ENCODE assay signal across 7 mouse cellular contexts in genomic region chr12:4843741-4844140, GRCm38 (mm10). TPM values are rescaled to one million over a fixed set of nuclear protein-coding genes. Genes with fewer than 3 reads are reported as not detected.
A peak's percentile ranks its signal among the peaks of the same experiment; 100 is the strongest.
DNase-seq lines count a peak whose midpoint lies in the region; ATAC-seq and TF ChIP-seq lines count a peak whose summit lies in the region.

No protein-coding gene starts in this region.

- no peak for TF ChIP-seq RAD21 in CH12.LX (IDR thresholded peaks at IDR 0.05; ENCODE audit: low read depth, low read length)

- H3K27me3 ChIP-seq in CH12.LX (replicated peaks): peaks cover 23% of the 10 kb centered on the region
- H3K27me3 ChIP-seq in embryonic facial prominence, embryonic 13.5 days: peaks cover 6% of the 10 kb centered on the region
- H3K27me3 ChIP-seq in hindbrain, embryonic 10.5 days (ENCODE audit: insufficient read depth, poor library complexity, severe bottlenecking): peaks cover 32% of the 10 kb centered on the region
- H3K27me3 ChIP-seq in midbrain, embryonic 15.5 days (replicated peaks): 0 out of 2 replicates have a peak, but pooled peaks cover 3% of the 10 kb centered on the region

- no peak for TF ChIP-seq POLR2A in CH12.LX (IDR thresholded peaks at IDR 0.05; ENCODE audit: low read depth, low read length)

- peak; percentile 49 for DNase-seq in CH12.LX (ENCODE audit: extremely low read depth)
- peak; percentile 43 for DNase-seq in R1 (ENCODE audit: low read depth, low spot score)
- peak; percentile 53 for DNase-seq in hindbrain, embryonic 10.5 days (ENCODE audit: low spot score)
- DNase-seq in liver: peak; percentile 69
- peak; percentile 58 for DNase-seq in thymus, postnatal 0 days (ENCODE audit: low spot score)

- in situ Hi-C loops in CH12.LX (cut with MboI; ENCODE audit: low pct_ligation_motif_present, low pct_unique_long_range_greater_than_20kb, low sequenced_read_pairs): loop anchor here (25.0 kb wide), 1 partner anchor 606 kb away; the partner anchor contains the start of genes Cenpo and Ptrhd1

- no peak overlapping the region for H3K27ac ChIP-seq in CH12.LX (ENCODE audit: insufficient read depth, low read depth)
- peak overlapping the region; percentile 57; the same call in 1 of the 2 replicates for H3K27ac ChIP-seq in embryonic facial prominence, embryonic 13.5 days
- H3K27ac ChIP-seq in hindbrain, embryonic 10.5 days: peak overlapping the region; percentile 84
- 0 out of 2 replicates have a peak overlapping the region, but pooled peaks have one; percentile 1 for H3K27ac ChIP-seq in midbrain, embryonic 15.5 days

- no peaks in the 10 kb centered on the region for H3K9me3 ChIP-seq in CH12.LX (replicated peaks; ENCODE audit: low read length)
- H3K9me3 ChIP-seq in embryonic facial prominence, embryonic 13.5 days: no peaks in the 10 kb centered on the region
- no peaks in the 10 kb centered on the region for H3K9me3 ChIP-seq in hindbrain, embryonic 10.5 days
- no peaks in the 10 kb centered on the region for H3K9me3 ChIP-seq in midbrain, embryonic 15.5 days

- TF ChIP-seq EP300 in CH12.LX (IDR thresholded peaks at IDR 0.05; ENCODE audit: low read length): no peak

- WGBS in embryonic facial prominence, embryonic 13.5 days: under 1% methylated on average over 12 of the region's 12 CpGs
- under 1% methylated on average over 12 of the region's 12 CpGs for WGBS in hindbrain, embryonic 10.5 days
- WGBS in midbrain, embryonic 15.5 days: 1% methylated on average over 12 of the region's 12 CpGs

- dilution Hi-C loops in CH12.LX (cut with MboI; ENCODE audit: extremely low pct_ligation_motif_present, extremely low pct_unique_long_range_greater_than_20kb, low sequenced_read_pairs): no loop called here

- peak overlapping the region; percentile 59 for H3K9ac ChIP-seq in CH12.LX (ENCODE audit: insufficient read depth, low read depth)
- peak overlapping the region; percentile 75 for H3K9ac ChIP-seq in embryonic facial prominence, embryonic 13.5 days
- H3K9ac ChIP-seq in midbrain, embryonic 15.5 days: peak overlapping the region; percentile 57

- peak overlapping the region; percentile 82 for H3K4me2 ChIP-seq in CH12.LX (ENCODE audit: insufficient read depth, low read depth, poor library complexity, severe bottlenecking)
- H3K4me2 ChIP-seq in embryonic facial prominence, embryonic 13.5 days: peak overlapping the region; percentile 65
- peak overlapping the region; percentile 62 for H3K4me2 ChIP-seq in midbrain, embryonic 15.5 days

- peaks cover 3 to 5% of the 10 kb centered on the region in 2 experiments; a peak in 2 of 4 replicates for H3K4me1 ChIP-seq in CH12.LX (ENCODE audit: control insufficient read depth in 1 of 2, insufficient read depth in 2 of 2)
- H3K4me1 ChIP-seq in embryonic facial prominence, embryonic 13.5 days: peaks cover 24% of the 10 kb centered on the region
- peaks cover 25% of the 10 kb centered on the region for H3K4me1 ChIP-seq in hindbrain, embryonic 10.5 days (replicated peaks)
- peaks cover 22% of the 10 kb centered on the region for H3K4me1 ChIP-seq in midbrain, embryonic 15.5 days

- peaks cover 33% of the 10 kb centered on the region for H3K79me2 ChIP-seq in CH12.LX (replicated peaks; ENCODE audit: control insufficient read depth, extremely low read depth, insufficient read depth, poor library complexity, severe bottlenecking)

- peak overlapping the region; percentile 67 to 78 (median 77) for H3K4me3 ChIP-seq in CH12.LX (replicated peaks in 1 of 3; ENCODE audit: low read depth in 2 of 3, low read length in 2 of 3, poor library complexity in 1 of 3)
- peak overlapping the region; percentile 69 for H3K4me3 ChIP-seq in embryonic facial prominence, embryonic 13.5 days
- H3K4me3 ChIP-seq in hindbrain, embryonic 10.5 days: peak overlapping the region; percentile 73
- peak overlapping the region; percentile 93 for H3K4me3 ChIP-seq in midbrain, embryonic 15.5 days

- no peak for ATAC-seq in embryonic facial prominence, embryonic 13.5 days (ENCODE audit: insufficient number of reproducible peaks, insufficient read depth, low FRiP score, low TSS enrichment, low read depth)
- ATAC-seq in midbrain, embryonic 15.5 days (replicated peaks): peak; percentile 48; the same call in 1 of the 2 replicates

- H3K36me3 ChIP-seq in CH12.LX (replicated peaks in 1 of 2; ENCODE audit: control insufficient read depth in 1 of 2, insufficient read depth in 1 of 2, low read length in 1 of 2): peaks cover 3 to 14% of the 10 kb centered on the region in 2 experiments
- no peaks in the 10 kb centered on the region for H3K36me3 ChIP-seq in embryonic facial prominence, embryonic 13.5 days
- H3K36me3 ChIP-seq in hindbrain, embryonic 10.5 days: no peaks in the 10 kb centered on the region; the same call in 1 of the 2 replicates
- H3K36me3 ChIP-seq in midbrain, embryonic 15.5 days (replicated peaks): no peaks in the 10 kb centered on the region

- no peak for TF ChIP-seq CTCF in CH12.LX (conservative IDR thresholded peaks at IDR 0.05 in 1 of 2, IDR thresholded peaks at IDR 0.05 in 1 of 2; ENCODE audit: low read depth in 2 of 2, low read length in 2 of 2)

TF ChIP-seq in CH12.LX, 34 proteins besides CTCF, POLR2A, EP300 and RAD21:
- no peak for TF ChIP-seq UBTF (IDR thresholded peaks at IDR 0.05; ENCODE audit: low read depth, low read length)
- TF ChIP-seq MXI1 (IDR thresholded peaks at IDR 0.05; ENCODE audit: low read depth, low read length): peak; percentile 90
- no peak; the same call in 1 of the 2 replicates for TF ChIP-seq IRF4 (IDR thresholded peaks at IDR 0.05; ENCODE audit: low read depth, low read length)
- TF ChIP-seq BHLHE40 (IDR thresholded peaks at IDR 0.05; ENCODE audit: low read depth, low read length): peak; percentile 96
- TF ChIP-seq ZNF384 (IDR thresholded peaks at IDR 0.05; ENCODE audit: low read depth, low read length): no peak
- TF ChIP-seq NRF1 (IDR thresholded peaks at IDR 0.05; ENCODE audit: low read depth, low read length): peak; percentile 75
- TF ChIP-seq MAX (IDR thresholded peaks at IDR 0.05; ENCODE audit: low read length): peak; percentile 76
- TF ChIP-seq ETS1 (conservative IDR thresholded peaks at IDR 0.05; ENCODE audit: low read depth, low read length): peak; percentile 28; the same call in 1 of the 2 replicates
- peak; percentile 71 for TF ChIP-seq MYC (IDR thresholded peaks at IDR 0.05; ENCODE audit: low read depth, low read length)
- TF ChIP-seq POLR2AphosphoS2 (IDR thresholded peaks at IDR 0.05; ENCODE audit: low read depth, low read length): no peak
- TF ChIP-seq NELFE (IDR thresholded peaks at IDR 0.05; ENCODE audit: low read depth, low read length): peak; percentile 3; the same call in 1 of the 2 replicates

RNA-seq across cellular contexts. Expression of gene Wdcp, which starts 0.6 kb away (rescaled TPM):
- total RNA-seq in CH12.LX (2012; rRNA removed) (18.9 and 21.7 TPM in 2 replicates), CH12.LX (2014; rRNA removed) (31.3 and 32.1 TPM in 2 replicates)
- polyA plus RNA-seq in CH12.LX (2012; ENCODE audit: insufficient read length, low read depth): 8.9 and 9.3 TPM in 2 replicates
- 20.2 and 21.5 TPM in 2 replicates for polyA plus RNA-seq in embryonic facial prominence, embryonic 13.5 days (2015; fragmentation: Nextera tagmentation; extraction: Ambion mirVana)
- 27.2 and 28.1 TPM in 2 replicates for polyA plus RNA-seq in hindbrain, embryonic 10.5 days (2016; fragmentation: Nextera tagmentation; extraction: Ambion mirVana)
- 13.8 and 15.0 TPM in 2 replicates for polyA plus RNA-seq in midbrain, embryonic 15.5 days (2015; fragmentation: Nextera tagmentation; extraction: Ambion mirVana)
- polyA plus RNA-seq in thymus, postnatal 0 days (2015; fragmentation: Nextera tagmentation; extraction: Ambion mirVana): 22.5 and 23.1 TPM in 2 replicates

RNA-seq across cellular contexts. Expression of gene Fkbp1b, which starts 2.4 kb away (rescaled TPM):
- total RNA-seq in CH12.LX (2012; rRNA removed) (0.38 and 0.42 TPM in 2 replicates), CH12.LX (2014; rRNA removed) (not detected in 2 replicates)
- polyA plus RNA-seq in CH12.LX (2012; ENCODE audit: insufficient read length, low read depth): not detected in 2 replicates
- polyA plus RNA-seq in embryonic facial prominence, embryonic 13.5 days (2015; fragmentation: Nextera tagmentation; extraction: Ambion mirVana): 12.6 and 14.0 TPM in 2 replicates
- polyA plus RNA-seq in hindbrain, embryonic 10.5 days (2016; fragmentation: Nextera tagmentation; extraction: Ambion mirVana): 8.4 and 14.4 TPM in 2 replicates
- 30.9 and 39.9 TPM in 2 replicates for polyA plus RNA-seq in midbrain, embryonic 15.5 days (2015; fragmentation: Nextera tagmentation; extraction: Ambion mirVana)
- 1.6 and 3.1 TPM in 2 replicates for polyA plus RNA-seq in thymus, postnatal 0 days (2015; fragmentation: Nextera tagmentation; extraction: Ambion mirVana)

RNA-seq across cellular contexts. Expression of gene Sf3b6, which starts 26.4 kb away (rescaled TPM):
- 109 and 135 TPM in 2 replicates for total RNA-seq in CH12.LX (2012; rRNA removed)
- total RNA-seq in CH12.LX (2014; rRNA removed): 346 and 388 TPM in 2 replicates
- 151 and 191 TPM in 2 replicates for polyA plus RNA-seq in CH12.LX (2012; ENCODE audit: insufficient read length, low read depth)
- polyA plus RNA-seq in embryonic facial prominence, embryonic 13.5 days (2015; fragmentation: Nextera tagmentation; extraction: Ambion mirVana): 263 and 290 TPM in 2 replicates
- polyA plus RNA-seq in hindbrain, embryonic 10.5 days (2016; fragmentation: Nextera tagmentation; extraction: Ambion mirVana): 314 and 329 TPM in 2 replicates
- 180 and 200 TPM in 2 replicates for polyA plus RNA-seq in midbrain, embryonic 15.5 days (2015; fragmentation: Nextera tagmentation; extraction: Ambion mirVana)
- polyA plus RNA-seq in thymus, postnatal 0 days (2015; fragmentation: Nextera tagmentation; extraction: Ambion mirVana): 572 and 588 TPM in 2 replicates

RNA-seq across cellular contexts. Expression of gene Mfsd2b, which starts 30.4 kb away (rescaled TPM):
- total RNA-seq in CH12.LX (2012; rRNA removed) (0.17 and 0.21 TPM in 2 replicates), CH12.LX (2014; rRNA removed) (0.05 TPM in 1 of 2 replicates, not detected in the other)
- 0.35 and 0.49 TPM in 2 replicates for polyA plus RNA-seq in CH12.LX (2012; ENCODE audit: insufficient read length, low read depth)
- 1.8 and 2.7 TPM in 2 replicates for polyA plus RNA-seq in embryonic facial prominence, embryonic 13.5 days (2015; fragmentation: Nextera tagmentation; extraction: Ambion mirVana)
- polyA plus RNA-seq in hindbrain, embryonic 10.5 days (2016; fragmentation: Nextera tagmentation; extraction: Ambion mirVana): 4.1 and 4.7 TPM in 2 replicates
- 2.6 TPM in 2 replicates for polyA plus RNA-seq in midbrain, embryonic 15.5 days (2015; fragmentation: Nextera tagmentation; extraction: Ambion mirVana)
- polyA plus RNA-seq in thymus, postnatal 0 days (2015; fragmentation: Nextera tagmentation; extraction: Ambion mirVana): 0.16 and 0.32 TPM in 2 replicates
